Mouse (Mus musculus) thymus, adult 2 months (tissue): Measurements from ENCODE around the gene Pknox2. TPM values are rescaled to one million over a fixed set of nuclear protein-coding genes. Genes with fewer than 3 reads are reported as not detected.
A peak's percentile ranks its signal among the peaks of the same experiment; 100 is the strongest.

Experiments
- DNase-seq: peaks from one replicate; pipeline ENCODE4 v3.0.0; 2021
- H3K27ac ChIP-seq: fragments of 200-500 bp; 2 replicates; pipeline ENCODE4 v1.5.1; 2012; ENCODE audit warnings: low read length, control low read depth; ENCODE audit not compliant: control insufficient read depth, insufficient read depth
- H3K27me3 ChIP-seq: fragments of 200-500 bp; 2 replicates; pipeline ENCODE4 v1.6.1; 2012; ENCODE audit warnings: mild to moderate bottlenecking, low read length, moderate library complexity, mixed read lengths; ENCODE audit not compliant: control insufficient read depth, insufficient read depth
- H3K36me3 ChIP-seq: fragments of 200-500 bp; 2 replicates; pipeline ENCODE4 v1.6.1; 2012; ENCODE audit warnings: mild to moderate bottlenecking, low read length, moderate library complexity; ENCODE audit not compliant: control insufficient read depth, insufficient read depth
- H3K4me1 ChIP-seq: fragments of 200-500 bp; replicated peaks from 2 replicates; pipeline ENCODE4 v1.6.1; 2012; ENCODE audit warnings: low read length; ENCODE audit not compliant: control insufficient read depth, insufficient read depth
- H3K4me3 ChIP-seq: fragments of 200-500 bp; 2 replicates; pipeline ENCODE4 v1.5.1; 2012; ENCODE audit warnings: mild to moderate bottlenecking, low read length, control low read depth, moderate library complexity; ENCODE audit not compliant: control insufficient read depth, insufficient read depth
- CTCF ChIP-seq: fragments of 200-500 bp; IDR thresholded peaks from 2 replicates; pipeline ENCODE4 v1.5.1; 2012; ENCODE audit warnings: mild to moderate bottlenecking, control low read depth, low read length, moderate library complexity, borderline replicate concordance; ENCODE audit not compliant: control insufficient read depth, poor library complexity, insufficient read depth; ENCODE audit errors: extremely low read depth
- POLR2A ChIP-seq: fragments of 200-500 bp; IDR thresholded peaks from 2 replicates; pipeline ENCODE4 v1.6.1; 2012; ENCODE audit warnings: mild to moderate bottlenecking, low read length, control low read depth, moderate library complexity; ENCODE audit not compliant: control insufficient read depth, poor library complexity, insufficient read depth; ENCODE audit errors: extremely low read depth
- WGBS: fragments of 180-500 bp; shearing (Covaris S2); methylation state at CpG from one replicate; pipeline ENCODE4 v1.1.7; 2018; 5-methylcytosine and 5-hydroxymethylcytosine counted together
- polyA plus RNA-seq: library from polyadenylated mRNA; depleted of rRNA; stranded (reverse); fragments of >200 nt; gene quantifications from 2 replicates; pipeline ENCODE4 v1.2.3, GENCODE M21; 2012

The Pknox2 gene
- polyA plus RNA-seq, 1 experiment: 3.2 TPM

GRCm38 (mm10) chr9:37177551-37177950, 30.3 kb upstream of the Pknox2 start:
- no peaks in the 10 kb centered on the region for H3K27me3 ChIP-seq
- 0 out of 2 replicates have a peak overlapping the region, but pooled peaks have one; percentile 46 for H3K27ac ChIP-seq
- no peaks in the 10 kb centered on the region for H3K36me3 ChIP-seq
- no peak for DNase-seq
- no peak overlapping the region for H3K4me3 ChIP-seq
- TF ChIP-seq CTCF: no peak
- no peak for TF ChIP-seq POLR2A
- WGBS: 85% methylated on average over 8 of the region's 8 CpGs
- peaks cover 21% of the 10 kb centered on the region for H3K4me1 ChIP-seq

- no peak overlapping the region for H3K4me3 ChIP-seq
- peaks cover 21% of the 10 kb centered on the region for H3K4me1 ChIP-seq
- no peak overlapping the region for H3K27ac ChIP-seq
- TF ChIP-seq CTCF (peak; percentile 96), POLR2A (no peak)
- no peaks in the 10 kb centered on the region for H3K36me3 ChIP-seq
- DNase-seq: peak; percentile 76
- WGBS: under 1% methylated on average over 5 of the region's 5 CpGs
- no peaks in the 10 kb centered on the region for H3K27me3 ChIP-seq
Measured at GRCm38 (mm10) chr9:37177107-37177506, 29.9 kb upstream of the Pknox2 start.

- H3K36me3 ChIP-seq: no peaks in the 10 kb centered on the region
- peaks cover 21% of the 10 kb centered on the region for H3K4me1 ChIP-seq
- WGBS: 63% methylated on average over 3 of the region's 3 CpGs
- no peak overlapping the region for H3K4me3 ChIP-seq
- DNase-seq: no peak
- no peak for TF ChIP-seq CTCF
- no peak for TF ChIP-seq POLR2A
- H3K27me3 ChIP-seq: no peaks in the 10 kb centered on the region
- no peak overlapping the region for H3K27ac ChIP-seq
Measured at GRCm38 (mm10) chr9:37176002-37176401, 28.8 kb upstream of the Pknox2 start.

- no peaks in the 10 kb centered on the region for H3K36me3 ChIP-seq
- no peak for DNase-seq
- no peak overlapping the region for H3K4me3 ChIP-seq
- TF ChIP-seq POLR2A: no peak
- no peak for TF ChIP-seq CTCF
- H3K4me1 ChIP-seq: peaks cover 6% of the 10 kb centered on the region
- H3K27me3 ChIP-seq: no peaks in the 10 kb centered on the region
- 75% methylated on average over 5 of the region's 5 CpGs for WGBS
- H3K27ac ChIP-seq: no peak overlapping the region
Measured at GRCm38 (mm10) chr9:37173376-37173775, 26.2 kb upstream of the Pknox2 start.

- no peaks in the 10 kb centered on the region for H3K27me3 ChIP-seq
- 88% methylated on average over 2 of the region's 2 CpGs for WGBS
- no peak for DNase-seq
- no peak overlapping the region for H3K4me3 ChIP-seq
- H3K4me1 ChIP-seq: no peaks in the 10 kb centered on the region
- TF ChIP-seq CTCF: no peak
- TF ChIP-seq POLR2A: no peak
- H3K36me3 ChIP-seq: no peaks in the 10 kb centered on the region
- no peak overlapping the region for H3K27ac ChIP-seq
Measured at GRCm38 (mm10) chr9:37166899-37167298, 19.7 kb upstream of the Pknox2 start.

GRCm38 (mm10) chr9:37160686-37161085, 13.5 kb upstream of the Pknox2 start:
- DNase-seq: no peak
- 90% methylated on average over 2 of the region's 2 CpGs for WGBS
- no peak for TF ChIP-seq POLR2A
- TF ChIP-seq CTCF: no peak
- Histone ChIP-seq H3K27ac (no peak overlapping the region), H3K27me3 (no peaks in the 10 kb centered on the region; the same call in 1 of the 2 replicates), H3K4me1 (no peaks in the 10 kb centered on the region), H3K4me3 (no peak overlapping the region), H3K36me3 (no peaks in the 10 kb centered on the region)

GRCm38 (mm10) chr9:37147886-37148285, 679 bp upstream of the Pknox2 start:
- peaks cover 25% of the 10 kb centered on the region for H3K27me3 ChIP-seq
- H3K27ac ChIP-seq: no peak overlapping the region
- H3K4me1 ChIP-seq: peaks cover 18% of the 10 kb centered on the region
- WGBS: 84% methylated on average over 4 of the region's 4 CpGs
- TF ChIP-seq POLR2A: no peak
- H3K36me3 ChIP-seq: no peaks in the 10 kb centered on the region
- no peak for DNase-seq
- no peak overlapping the region for H3K4me3 ChIP-seq
